Mouse (Mus musculus) MEL (cell line): ENCODE measurements around the gene Mybpc3.

Experiments used
- BHLHE40 ChIP-seq: IDR thresholded peaks from 2 replicates; pipeline ENCODE4 v1.6.1; 2012; ENCODE audit warnings: low read depth, mild to moderate bottlenecking, inconsistent platforms, low read length, improper control_type of control experiment, borderline replicate concordance
- CHD1 ChIP-seq: IDR thresholded peaks from 2 replicates; pipeline ENCODE4 v1.6.1; 2012; ENCODE audit warnings: low read depth, mild to moderate bottlenecking, inconsistent platforms, low read length, improper control_type of control experiment
- CHD2 ChIP-seq: IDR thresholded peaks from 2 replicates; pipeline ENCODE4 v1.6.1; 2011; ENCODE audit warnings: low read length, improper control_type of control experiment
- CTCF ChIP-seq, 3 experiments: IDR thresholded peaks in 2 of 3; conservative IDR thresholded peaks in 1 of 3; 2 replicates each; pipeline ENCODE4 v1.5.1; 2011 to 2012; ENCODE audit warnings: low read length in 3 of 3, low read depth in 2 of 3, mild to moderate bottlenecking in 2 of 3, improper control_type of control experiment in 1 of 3, inconsistent platforms in 1 of 3, mixed read lengths in 1 of 3, moderate library complexity in 1 of 3; ENCODE audit not compliant: control insufficient read depth in 1 of 3, insufficient read depth in 1 of 3, poor library complexity in 1 of 3, severe bottlenecking in 1 of 3
- EP300 ChIP-seq, 2 experiments: IDR thresholded peaks; 2 replicates each; pipeline ENCODE4 v1.6.1; 2011; ENCODE audit warnings: improper control_type of control experiment in 2 of 2, low read length in 2 of 2, low read depth in 1 of 2, mild to moderate bottlenecking in 1 of 2
- KAT2A ChIP-seq: conservative IDR thresholded peaks from 2 replicates; pipeline ENCODE4 v1.6.1; 2012; ENCODE audit warnings: low read depth, low read length, improper control_type of control experiment, inconsistent platforms
- MAFK ChIP-seq: IDR thresholded peaks from 2 replicates; pipeline ENCODE4 v1.6.1; 2011; ENCODE audit warnings: low read depth, mild to moderate bottlenecking, low read length, improper control_type of control experiment, borderline replicate concordance
- MEF2A ChIP-seq: IDR thresholded peaks from 2 replicates; pipeline ENCODE4 v1.6.1; 2014; ENCODE audit warnings: low read depth, mild to moderate bottlenecking, inconsistent platforms, low read length, improper control_type of control experiment; ENCODE audit not compliant: poor library complexity, insufficient replicate concordance, severe bottlenecking; ENCODE audit errors: extremely low read depth
- MYB ChIP-seq: IDR thresholded peaks from 2 replicates; pipeline ENCODE4 v1.6.1; 2011; ENCODE audit warnings: mild to moderate bottlenecking, low read depth, low read length, improper control_type of control experiment
- NRF1 ChIP-seq: IDR thresholded peaks from 2 replicates; pipeline ENCODE4 v1.6.1; 2014; ENCODE audit warnings: low read depth, mild to moderate bottlenecking, inconsistent platforms, low read length, improper control_type of control experiment, moderate library complexity; ENCODE audit not compliant: poor library complexity, insufficient read depth, severe bottlenecking
- TCF12 ChIP-seq: IDR thresholded peaks from 2 replicates; pipeline ENCODE4 v1.6.1; 2014; ENCODE audit warnings: low read depth, mild to moderate bottlenecking, inconsistent platforms, low read length, improper control_type of control experiment, moderate library complexity
- USF1 ChIP-seq: IDR thresholded peaks from 2 replicates; pipeline ENCODE4 v1.6.1; 2014; ENCODE audit warnings: low read depth, mild to moderate bottlenecking, inconsistent platforms, low read length, improper control_type of control experiment, moderate library complexity

DNA sequence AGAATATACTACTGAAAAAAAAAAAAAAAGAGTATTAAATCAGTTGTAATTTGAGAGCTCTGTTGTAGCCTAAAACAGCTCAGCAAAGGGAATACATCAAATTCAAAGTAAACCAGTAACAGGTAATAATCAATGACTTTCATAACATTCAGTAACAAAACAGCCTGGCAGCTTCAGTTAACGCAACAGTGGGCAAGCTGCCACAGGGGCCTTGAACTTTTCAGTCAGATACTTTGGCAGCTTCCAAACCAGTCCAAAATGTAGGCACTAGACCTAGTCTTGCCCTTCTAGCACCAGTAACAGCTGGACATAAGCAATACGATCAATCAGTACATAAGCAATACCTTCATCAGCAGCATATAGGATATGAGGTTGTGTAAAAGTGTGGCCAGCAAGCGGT lies 36.1 kb downstream of the Mybpc3 start:
- no peak for TF ChIP-seq EP300 (IDR thresholded peaks at IDR 0.05; ENCODE audit: low read depth in 1 of 2, low read length in 2 of 2)
- no peak for TF ChIP-seq CHD2
- no peak for TF ChIP-seq TCF12
- no peak for TF ChIP-seq MYB
- no peak for TF ChIP-seq NRF1
- TF ChIP-seq CTCF (IDR thresholded peaks at IDR 0.05 in 2 of 3, conservative IDR thresholded peaks at IDR 0.05 in 1 of 3; ENCODE audit: control insufficient read depth in 1 of 3, insufficient read depth in 1 of 3, low read depth in 2 of 3, low read length in 3 of 3, poor library complexity in 1 of 3, severe bottlenecking in 1 of 3), result no peak
- no peak for TF ChIP-seq BHLHE40
- no peak for TF ChIP-seq USF1
- no peak for TF ChIP-seq MEF2A
- TF ChIP-seq CHD1, result no peak
- no peak for TF ChIP-seq KAT2A
- TF ChIP-seq MAFK, result no peak
